Mouse (Mus musculus) cerebellum, adult 9-11 months (tissue): ENCODE measurements at regions not wholly inside any gene's neighbourhood (a gene's known extent, or its start where the extent isn't known, plus 50 kb on each side); places are given as distances from the start of the nearest gene placed in this dataset.

Experiments used
- DNase-seq: peaks from one replicate; pipeline ENCODE4 v3.0.0; 2022

GRCm38 (mm10) chr2:167815123-167815522, 116.7 kb upstream of the Ptpn1 start:
- no peak for DNase-seq

GRCm38 (mm10) chr2:167809256-167809655, 119.6 kb upstream of the Tmem189 start:
- no peak for DNase-seq

GRCm38 (mm10) chr2:167805629-167806304, 116.1 kb upstream of the Tmem189 start:
- DNase-seq, result no peak

- no peak for DNase-seq
Observed at GRCm38 (mm10) chr2:167804493-167805227, 115.0 kb upstream of the Tmem189 start.

GRCm38 (mm10) chr2:167802494-167802893, 112.9 kb upstream of the Tmem189 start:
- DNase-seq, result no peak

GRCm38 (mm10) chr2:167801389-167801788, 111.8 kb upstream of the Tmem189 start:
- DNase-seq, result no peak

- DNase-seq, result no peak
Observed at GRCm38 (mm10) chr2:167800648-167801245, 111.1 kb upstream of the Tmem189 start.

- no peak for DNase-seq
Observed at GRCm38 (mm10) chr2:167799629-167800387, 110.2 kb upstream of the Tmem189 start.

GRCm38 (mm10) chr2:167798969-167799513, 109.4 kb upstream of the Tmem189 start:
- DNase-seq, result no peak

- no peak for DNase-seq
Observed at GRCm38 (mm10) chr2:167798076-167798782, 108.6 kb upstream of the Tmem189 start.

- DNase-seq, result no peak
Observed at GRCm38 (mm10) chr2:167795491-167795890, 105.9 kb upstream of the Tmem189 start.

GRCm38 (mm10) chr2:167793916-167794315, 104.3 kb upstream of the Tmem189 start:
- DNase-seq, result no peak

- DNase-seq, result no peak
Observed at GRCm38 (mm10) chr2:167792753-167793152, 103.1 kb upstream of the Tmem189 start.

- DNase-seq, result no peak
Observed at GRCm38 (mm10) chr2:167792330-167792729, 102.7 kb upstream of the Tmem189 start.

GRCm38 (mm10) chr2:167789471-167789923, 99.9 kb upstream of the Tmem189 start:
- DNase-seq, result no peak

- DNase-seq, result no peak
Observed at GRCm38 (mm10) chr2:167786951-167787350, 97.3 kb upstream of the Tmem189 start.

GRCm38 (mm10) chr2:167784353-167784752, 94.7 kb upstream of the Tmem189 start:
- DNase-seq, result no peak

GRCm38 (mm10) chr2:167783374-167783773, 93.8 kb upstream of the Tmem189 start:
- DNase-seq, result no peak

GRCm38 (mm10) chr2:167782231-167782999, 92.8 kb upstream of the Tmem189 start:
- DNase-seq, result no peak

GRCm38 (mm10) chr2:167781496-167781895, 91.9 kb upstream of the Tmem189 start:
- DNase-seq, result no peak

- no peak for DNase-seq
Observed at GRCm38 (mm10) chr2:167778691-167779090, 89.1 kb upstream of the Tmem189 start.
